Mouse (Mus musculus): ENCODE data around the gene Gm45837. TPM values are rescaled to one million over a fixed set of nuclear protein-coding genes. Genes with fewer than 3 reads are reported as not detected.
A peak's percentile ranks its signal among the peaks of the same experiment; 100 is the strongest.

Gene Gm45837
- polyA plus RNA-seq, 1 experiment from 2014 or later, result not detected

DNA sequence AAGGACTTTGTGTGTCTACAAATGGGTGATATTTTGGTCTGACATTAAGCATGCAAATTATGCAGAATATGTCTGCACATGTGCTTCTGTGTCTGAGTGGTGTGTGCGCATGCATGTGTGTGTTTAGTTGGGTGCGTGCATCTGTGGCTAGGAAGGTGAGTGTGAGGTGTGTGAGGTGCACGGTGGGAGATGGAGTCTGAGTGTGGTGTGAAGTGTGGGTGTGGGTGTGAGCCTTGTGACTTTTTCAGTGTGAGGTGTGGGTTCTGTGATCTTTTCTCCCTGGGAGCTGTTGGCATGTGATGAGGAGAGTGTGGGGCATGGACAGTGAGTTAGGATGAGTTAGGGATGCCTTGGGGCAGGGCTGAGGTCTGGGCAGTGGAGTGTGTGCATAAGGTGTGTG is 42.6 kb downstream of the Gm45837 start:
- Histone ChIP-seq H3K36me3 (ENCODE audit: insufficient read depth) (no peaks in the 10 kb centered on the region), H3K27me3 (ENCODE audit: insufficient read depth, low read length) (peaks cover 16% of the 10 kb centered on the region; the same call in 1 of the 2 replicates), H3K4me2 (peak overlapping the region; percentile 99), H3K27ac (ENCODE audit: low read depth) (no peak overlapping the region), H3K9me3 (ENCODE audit: low read depth, low read length) (no peaks in the 10 kb centered on the region), H3K4me3 (ENCODE audit: low read depth, low read length) (no peak overlapping the region), H3K9ac (no peak overlapping the region), H3K4me1 (ENCODE audit: insufficient read depth) (no peaks in the 10 kb centered on the region)
- 79% methylated on average over 3 of the region's 3 CpGs for WGBS
- TF ChIP-seq CTCF (IDR thresholded peaks at IDR 0.05; ENCODE audit: low read depth), result no peak
- no peak for ATAC-seq (ENCODE audit: insufficient read depth)
- DNase-seq, result no peak

DNA sequence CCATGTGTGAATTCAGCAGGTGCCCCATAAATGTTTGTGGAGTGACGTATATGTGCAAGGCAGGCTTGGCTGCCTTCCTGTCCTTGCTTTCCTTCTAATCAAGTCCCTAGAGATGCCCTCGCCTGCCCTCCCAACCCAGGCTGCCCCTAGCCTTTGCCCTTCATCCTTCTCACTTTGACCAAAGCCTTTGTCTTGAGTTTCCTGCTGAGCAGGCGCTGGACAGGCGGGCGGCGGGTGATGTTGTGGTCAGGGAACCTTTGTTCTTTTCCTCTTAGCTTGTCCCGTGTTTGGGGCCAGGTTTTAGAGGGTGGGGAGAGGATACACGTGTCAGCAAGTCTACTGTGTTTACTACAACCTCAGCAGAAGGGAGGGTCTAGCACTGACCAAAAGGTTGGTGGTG is 43.0 kb downstream of the Gm45837 start:
- Histone ChIP-seq H3K27me3 (ENCODE audit: insufficient read depth, low read length) (peaks cover 16% of the 10 kb centered on the region; the same call in 1 of the 2 replicates), H3K9me3 (ENCODE audit: low read depth, low read length) (no peaks in the 10 kb centered on the region), H3K9ac (no peak overlapping the region), H3K36me3 (ENCODE audit: insufficient read depth) (no peaks in the 10 kb centered on the region), H3K4me2 (no peak overlapping the region), H3K4me3 (ENCODE audit: low read depth, low read length) (no peak overlapping the region), H3K4me1 (ENCODE audit: insufficient read depth) (no peaks in the 10 kb centered on the region), H3K27ac (ENCODE audit: low read depth) (no peak overlapping the region)
- ATAC-seq (ENCODE audit: insufficient read depth) (no peak), DNase-seq (no peak)
- WGBS, result 35% methylated on average over 8 of the region's 8 CpGs
- no peak for TF ChIP-seq CTCF (IDR thresholded peaks at IDR 0.05; ENCODE audit: low read depth)

DNA sequence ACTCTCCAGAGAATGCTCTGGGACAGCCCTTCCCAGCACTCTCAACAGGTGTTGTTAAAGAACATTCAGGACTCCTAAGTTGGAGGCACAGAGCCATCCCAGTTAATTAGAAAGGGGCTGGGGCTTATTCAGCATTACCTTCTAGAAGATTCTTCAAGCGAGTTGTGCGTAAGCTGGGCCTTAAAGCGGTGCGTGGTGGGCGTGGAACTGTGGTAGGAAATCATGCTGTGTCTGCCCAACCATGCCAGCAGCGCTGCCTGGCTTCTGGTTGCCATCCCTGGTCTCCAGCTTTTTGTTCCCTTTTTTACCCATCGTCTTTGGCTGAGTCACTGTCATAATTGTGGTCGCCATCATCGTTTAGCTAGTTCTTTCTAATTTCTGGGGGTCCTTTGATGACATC is 43.8 kb downstream of the Gm45837 start:
- H3K9me3 ChIP-seq (ENCODE audit: low read depth, low read length), result no peaks in the 10 kb centered on the region
- TF ChIP-seq CTCF (IDR thresholded peaks at IDR 0.05; ENCODE audit: low read depth), result no peak
- H3K27ac ChIP-seq (ENCODE audit: low read depth), result no peak overlapping the region
- H3K4me2 ChIP-seq, result no peak overlapping the region
- no peak overlapping the region for H3K4me3 ChIP-seq (ENCODE audit: low read depth, low read length)
- no peak for DNase-seq
- H3K27me3 ChIP-seq (ENCODE audit: insufficient read depth, low read length), result peaks cover 16% of the 10 kb centered on the region; the same call in 1 of the 2 replicates
- 83% methylated on average over 9 of the region's 9 CpGs for WGBS
- ATAC-seq (ENCODE audit: insufficient read depth), result no peak
- H3K4me1 ChIP-seq (ENCODE audit: insufficient read depth), result no peaks in the 10 kb centered on the region; the same call in 1 of the 2 replicates
- no peaks in the 10 kb centered on the region for H3K36me3 ChIP-seq (ENCODE audit: insufficient read depth)
- no peak overlapping the region for H3K9ac ChIP-seq

DNA sequence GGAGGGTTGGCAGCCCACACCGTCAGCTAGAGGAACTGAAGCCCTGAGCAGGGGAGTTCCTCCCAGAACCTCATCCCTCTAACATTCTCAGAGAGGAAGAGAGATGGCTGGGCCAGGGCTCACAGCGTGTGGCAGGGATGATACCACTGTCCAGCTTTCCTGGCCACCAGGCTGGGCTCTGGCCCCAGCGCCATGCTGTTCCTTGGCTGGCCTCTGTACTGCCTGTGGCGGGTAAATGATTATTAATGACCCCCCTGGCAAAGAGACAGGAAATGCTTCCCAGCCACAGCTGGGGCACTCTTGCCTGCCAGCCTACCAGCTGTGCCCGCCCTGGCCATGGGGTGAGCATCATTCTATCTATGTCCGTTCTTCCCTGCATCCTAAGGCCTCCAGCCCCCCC is 44.5 kb downstream of the Gm45837 start:
- ATAC-seq (ENCODE audit: insufficient read depth) (no peak), DNase-seq (no peak)
- Histone ChIP-seq H3K36me3 (ENCODE audit: insufficient read depth) (no peaks in the 10 kb centered on the region), H3K9ac (no peak overlapping the region), H3K4me3 (ENCODE audit: low read depth, low read length) (no peak overlapping the region), H3K27ac (ENCODE audit: low read depth) (no peak overlapping the region), H3K9me3 (ENCODE audit: low read depth, low read length) (no peaks in the 10 kb centered on the region), H3K4me1 (ENCODE audit: insufficient read depth) (no peaks in the 10 kb centered on the region; the same call in 1 of the 2 replicates), H3K27me3 (ENCODE audit: insufficient read depth, low read length) (peaks cover 20% of the 10 kb centered on the region; the same call in 1 of the 2 replicates), H3K4me2 (no peak overlapping the region)
- WGBS, result 70% methylated on average over 6 of the region's 6 CpGs
- no peak for TF ChIP-seq CTCF (IDR thresholded peaks at IDR 0.05; ENCODE audit: low read depth)

DNA sequence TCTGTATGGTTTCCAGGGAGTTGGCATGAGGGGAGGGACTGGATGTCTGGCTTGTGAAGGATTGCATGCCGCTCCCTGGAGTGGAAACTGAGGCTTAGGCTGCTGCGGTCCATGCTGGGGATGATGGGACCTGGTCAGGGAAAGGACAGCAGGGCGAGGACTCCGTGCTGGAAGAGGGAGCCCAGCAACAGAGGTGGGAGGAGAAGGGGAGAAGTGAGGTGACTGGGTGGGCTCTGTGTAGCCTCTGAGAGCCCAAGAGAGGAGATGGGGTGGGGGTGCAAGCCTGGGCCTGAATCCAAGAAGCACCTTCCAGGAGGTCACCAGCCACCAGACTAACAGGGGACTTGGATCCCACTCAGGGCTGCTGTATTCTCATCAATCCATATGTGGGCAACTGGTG is 45.6 kb downstream of the Gm45837 start:
- no peaks in the 10 kb centered on the region for H3K9me3 ChIP-seq (ENCODE audit: low read depth, low read length)
- WGBS, result 66% methylated on average over 4 of the region's 4 CpGs
- ATAC-seq (ENCODE audit: insufficient read depth), result no peak
- TF ChIP-seq CTCF (IDR thresholded peaks at IDR 0.05; ENCODE audit: low read depth), result no peak
- H3K36me3 ChIP-seq (ENCODE audit: insufficient read depth), result no peaks in the 10 kb centered on the region
- no peak overlapping the region for H3K4me3 ChIP-seq (ENCODE audit: low read depth, low read length)
- H3K9ac ChIP-seq, result no peak overlapping the region
- H3K27me3 ChIP-seq (ENCODE audit: insufficient read depth, low read length), result peaks cover 18% of the 10 kb centered on the region; the same call in 1 of the 2 replicates
- no peak for DNase-seq
- H3K4me2 ChIP-seq, result no peak overlapping the region
- H3K4me1 ChIP-seq (ENCODE audit: insufficient read depth), result no peaks in the 10 kb centered on the region; the same call in 1 of the 2 replicates
- no peak overlapping the region for H3K27ac ChIP-seq (ENCODE audit: low read depth)

DNA sequence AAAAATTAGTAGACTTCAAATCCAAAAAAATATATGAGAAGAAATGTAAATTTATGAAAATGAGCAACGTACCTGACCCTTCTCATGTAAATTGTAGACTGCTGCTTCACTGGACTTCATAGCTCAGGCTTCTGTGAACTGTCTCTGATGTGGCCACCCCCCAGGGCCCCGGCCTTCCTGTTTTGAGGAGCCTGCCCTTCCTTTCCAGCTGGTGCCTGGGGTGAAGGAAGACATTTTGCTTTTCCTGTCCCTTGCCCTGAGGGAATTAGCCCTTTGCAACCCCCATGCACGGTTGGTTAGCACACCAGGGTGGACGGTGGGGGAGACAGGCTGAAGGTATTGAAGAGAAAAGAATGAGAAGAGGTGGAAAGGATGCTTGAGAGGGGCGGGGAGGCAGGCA is 46.1 kb downstream of the Gm45837 start:
- H3K9ac ChIP-seq, result no peak overlapping the region
- 39% methylated on average over 5 of the region's 5 CpGs for WGBS
- DNase-seq (no peak), ATAC-seq (ENCODE audit: insufficient read depth) (no peak)
- TF ChIP-seq CTCF (IDR thresholded peaks at IDR 0.05; ENCODE audit: low read depth), result no peak
- H3K4me3 ChIP-seq (ENCODE audit: low read depth, low read length), result no peak overlapping the region
- no peaks in the 10 kb centered on the region for H3K36me3 ChIP-seq (ENCODE audit: insufficient read depth)
- H3K4me2 ChIP-seq, result no peak overlapping the region
- no peak overlapping the region for H3K27ac ChIP-seq (ENCODE audit: low read depth)
- H3K27me3 ChIP-seq (ENCODE audit: insufficient read depth, low read length), result peaks cover 14% of the 10 kb centered on the region; the same call in 1 of the 2 replicates
- H3K4me1 ChIP-seq (ENCODE audit: insufficient read depth), result no peaks in the 10 kb centered on the region; the same call in 1 of the 2 replicates
- no peaks in the 10 kb centered on the region for H3K9me3 ChIP-seq (ENCODE audit: low read depth, low read length)

DNA sequence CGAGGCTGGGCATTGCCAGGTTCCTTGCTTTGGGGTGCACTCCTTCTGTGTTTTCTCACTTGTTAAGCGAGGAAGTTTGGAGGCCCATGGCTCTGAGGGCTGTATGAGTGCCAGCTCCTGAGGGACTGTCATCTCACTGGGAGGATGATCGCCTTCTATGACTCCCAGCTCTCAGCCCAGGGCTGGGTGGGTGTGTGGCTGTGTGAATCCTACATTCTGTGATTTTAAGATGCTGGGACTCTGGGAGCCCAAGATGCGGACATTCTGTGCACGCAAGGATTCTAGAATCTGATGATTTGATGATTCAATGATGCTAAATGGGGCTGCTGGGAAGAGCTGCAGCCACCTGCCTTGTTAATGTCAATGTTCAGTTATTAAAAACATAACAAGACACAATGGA is 46.6 kb downstream of the Gm45837 start:
- no peak for ATAC-seq (ENCODE audit: insufficient read depth)
- no peak overlapping the region for H3K27ac ChIP-seq (ENCODE audit: low read depth)
- WGBS, result 75% methylated on average over 5 of the region's 5 CpGs

More for the DNA sequence above, 46.6 kb downstream of the Gm45837 start:
- DNase-seq, result no peak
- peaks cover 2% of the 10 kb centered on the region for H3K4me1 ChIP-seq (ENCODE audit: insufficient read depth)
- no peak overlapping the region for H3K9ac ChIP-seq
- H3K4me2 ChIP-seq, result no peak overlapping the region
- peaks cover 9% of the 10 kb centered on the region; the same call in 1 of the 2 replicates for H3K27me3 ChIP-seq (ENCODE audit: insufficient read depth, low read length)
- H3K9me3 ChIP-seq (ENCODE audit: low read depth, low read length), result no peaks in the 10 kb centered on the region
- H3K36me3 ChIP-seq (ENCODE audit: insufficient read depth), result no peaks in the 10 kb centered on the region
- TF ChIP-seq CTCF (IDR thresholded peaks at IDR 0.05; ENCODE audit: low read depth), result no peak
- no peak overlapping the region for H3K4me3 ChIP-seq (ENCODE audit: low read depth, low read length)

All from lung, embryonic 14.5 days (tissue).